Comparison of ENCODE assay signal across 24 mouse cellular contexts in the genomic region with DNA sequence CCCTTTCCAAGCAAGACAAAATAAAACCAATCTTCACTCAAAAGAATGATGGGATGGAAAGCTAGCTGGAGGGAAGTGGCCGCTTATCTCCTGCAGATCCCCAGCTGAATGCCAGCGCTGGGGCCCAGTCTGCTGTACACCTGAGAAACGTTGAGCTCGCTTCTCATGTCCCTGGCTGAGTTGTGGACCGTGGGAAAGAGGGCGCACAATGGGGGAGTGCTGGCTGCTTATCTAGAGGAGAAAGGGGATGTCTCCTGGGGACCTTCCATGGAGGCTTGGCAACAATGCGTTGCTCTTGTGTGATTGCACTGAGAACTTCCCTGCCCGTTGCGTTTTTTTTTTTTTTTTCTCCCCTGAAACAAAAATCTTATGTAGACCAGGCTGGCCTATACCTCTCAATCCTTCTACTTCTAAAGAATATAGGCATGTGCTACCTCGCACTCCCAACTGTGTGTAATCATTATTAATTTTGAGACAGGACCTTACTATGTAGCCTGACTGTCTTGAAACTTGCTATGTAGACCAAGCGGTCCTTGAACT. TPM values are rescaled to one million over a fixed set of nuclear protein-coding genes. Genes with fewer than 3 reads are reported as not detected.
DNase-seq lines count a peak whose midpoint lies in the region; ATAC-seq and TF ChIP-seq lines count a peak whose summit lies in the region.
"Had no signal": no experiment of that assay in that cellular context is flagged by ENCODE, and none has a peak within 500 bp of the region (broad histone marks: within the 10 kb centered on the region; RNA-seq: fewer than 3 reads in every experiment).

No protein-coding gene starts in this region.

- DNase-seq in liver, postnatal 0 days, result no peak
- no peak for DNase-seq in ES-E14 (ENCODE audit: low read depth, low spot score)
- DNase-seq in MEL (ENCODE audit: low read depth, low spot score), result peak; percentile 81
- peak; percentile 39 for DNase-seq in ZHBTc4 (ENCODE audit: low read depth, low spot score)
- no peak for DNase-seq in spleen, adult 12 weeks (ENCODE audit: low spot score)
- DNase-seq in retina, postnatal 1 day, result no peak
- DNase-seq in hindbrain, embryonic 11.5 days (ENCODE audit: low spot score), result no peak
- DNase-seq: adrenal gland, postnatal 10 days; adrenal gland, postnatal 36 days; cerebellum, adult 18-20 months; cerebellum, adult 9-10 months; cerebellum, postnatal 14 days; forebrain, postnatal 0 days; gastrocnemius, adult 2 months; gastrocnemius, postnatal 25 days; heart, adult 2 months had no signal

- H3K36me3 ChIP-seq in liver, embryonic 12.5 days, result peaks cover 81% of the 10 kb centered on the region
- H3K36me3 ChIP-seq in liver, postnatal 0 days (replicated peaks; ENCODE audit: insufficient read depth, low read length), result peaks cover 38% of the 10 kb centered on the region
- H3K36me3 ChIP-seq in ES-E14 (ENCODE audit: control insufficient read depth, insufficient read depth, low read length, poor library complexity, severe bottlenecking) (no peaks in the 10 kb centered on the region), MEL (ENCODE audit: control insufficient read depth in 1 of 2, insufficient read depth in 2 of 2, low read length in 2 of 2) (peaks cover 3 to 34% of the 10 kb centered on the region in 2 experiments; a peak in 3 of 4 replicates)
- H3K36me3 ChIP-seq in hindbrain, embryonic 11.5 days (ENCODE audit: control insufficient read depth, insufficient read depth, low read length), result no peaks in the 10 kb centered on the region
- H3K36me3 ChIP-seq: hindbrain, embryonic 13.5 days had no signal

- no peak for ATAC-seq in liver, embryonic 12.5 days
- ATAC-seq in liver, postnatal 0 days, result no peak
- no peak for ATAC-seq in hindbrain, embryonic 11.5 days (ENCODE audit: low FRiP score)
- ATAC-seq: activated CD4-positive, CD25-positive, alpha-beta regulatory T cell, adult 4 months; CD4-positive, CD25-positive, alpha-beta regulatory T cell, adult 4 months; forebrain, embryonic 14.5 days; forebrain, postnatal 0 days; Patski had no signal

- H3K27ac ChIP-seq in liver, embryonic 12.5 days, result 0 out of 2 replicates have a peak overlapping the region, but pooled peaks have one; percentile 1
- no peak overlapping the region for H3K27ac ChIP-seq in liver, postnatal 0 days (ENCODE audit: low read depth)
- H3K27ac ChIP-seq in ES-E14 (ENCODE audit: insufficient read depth, low read depth, low read length, poor library complexity, severe bottlenecking), result no peak overlapping the region
- peak overlapping the region; percentile 69 for H3K27ac ChIP-seq in MEL (ENCODE audit: control insufficient read depth, low read depth, low read length)
- H3K27ac ChIP-seq in hindbrain, embryonic 11.5 days (ENCODE audit: low read depth, low read length), result no peak overlapping the region
- H3K27ac ChIP-seq: gastrocnemius, adult 2 months; heart, adult 2 months; heart, embryonic 10.5 days; hindbrain, embryonic 13.5 days; intestine, embryonic 15.5 days had no signal

- no peak overlapping the region for H3K4me3 ChIP-seq in liver, embryonic 12.5 days
- no peak overlapping the region for H3K4me3 ChIP-seq in liver, postnatal 0 days (ENCODE audit: low read depth, low read length)
- H3K4me3 ChIP-seq in ES-E14 (ENCODE audit: insufficient read depth in 1 of 2, low read depth in 1 of 2, low read length in 2 of 2, poor library complexity in 1 of 2, severe bottlenecking in 1 of 2) (no peak overlapping the region), MEL (ENCODE audit: control insufficient read depth in 1 of 2, insufficient read depth in 1 of 2, low read depth in 2 of 2, low read length in 2 of 2) (peak overlapping the region in 1 of 2 experiments; percentile 18; a peak in 1 of 4 replicates)
- no peak overlapping the region for H3K4me3 ChIP-seq in hindbrain, embryonic 11.5 days (ENCODE audit: low read depth, low read length)
- H3K4me3 ChIP-seq: gastrocnemius, adult 2 months; heart, adult 2 months; heart, embryonic 10.5 days; hindbrain, embryonic 13.5 days; intestine, embryonic 15.5 days had no signal

- H3K4me2 ChIP-seq in liver, embryonic 12.5 days, result no peak overlapping the region
- no peak overlapping the region for H3K4me2 ChIP-seq in liver, postnatal 0 days (ENCODE audit: low read depth, low read length)
- H3K4me2 ChIP-seq in hindbrain, embryonic 11.5 days (replicated peaks; ENCODE audit: low read depth, low read length), result no peak overlapping the region
- H3K4me2 ChIP-seq: hindbrain, embryonic 13.5 days; intestine, embryonic 15.5 days had no signal

- H3K79me2 ChIP-seq in MEL (ENCODE audit: control insufficient read depth, insufficient read depth, low read length, poor library complexity), result no peaks in the 10 kb centered on the region

- in situ Hi-C loops in ES-E14 (cut with MboI; ENCODE audit: low sequenced_read_pairs in 2 of 2, unreplicated experiment in 2 of 2), result no loop called here

- TF ChIP-seq EP300 in liver, postnatal 0 days (IDR thresholded peaks at IDR 0.05; ENCODE audit: low read depth), result no peak
- TF ChIP-seq EP300 in MEL (IDR thresholded peaks at IDR 0.05; ENCODE audit: low read depth in 1 of 2, low read length in 2 of 2), result peak; percentile 22 to 37; a peak in 2 of 4 replicates

- TF ChIP-seq CTCF in liver, postnatal 0 days (IDR thresholded peaks at IDR 0.05; ENCODE audit: low read depth), result no peak
- no peak for TF ChIP-seq CTCF in MEL (IDR thresholded peaks at IDR 0.05 in 2 of 3, conservative IDR thresholded peaks at IDR 0.05 in 1 of 3; ENCODE audit: control insufficient read depth in 1 of 3, insufficient read depth in 1 of 3, low read depth in 2 of 3, low read length in 3 of 3, poor library complexity in 1 of 3, severe bottlenecking in 1 of 3)

- H3K9me3 ChIP-seq in liver, embryonic 12.5 days (replicated peaks), result no peaks in the 10 kb centered on the region
- no peaks in the 10 kb centered on the region for H3K9me3 ChIP-seq in liver, postnatal 0 days (ENCODE audit: low read length)
- H3K9me3 ChIP-seq in ES-E14 (ENCODE audit: control insufficient read depth, insufficient read depth, low read depth, low read length) (no peaks in the 10 kb centered on the region), MEL (replicated peaks; ENCODE audit: insufficient read depth, low read length) (no peaks in the 10 kb centered on the region)
- no peaks in the 10 kb centered on the region for H3K9me3 ChIP-seq in hindbrain, embryonic 11.5 days (ENCODE audit: control insufficient read depth, low read length)
- H3K9me3 ChIP-seq: heart, embryonic 10.5 days; hindbrain, embryonic 13.5 days; intestine, embryonic 15.5 days had no signal

- WGBS in liver, embryonic 12.5 days (ENCODE audit: insufficient replicate concordance), result 42% methylated on average over 11 of the region's 11 CpGs
- 60% methylated on average over 11 of the region's 11 CpGs for WGBS in liver, postnatal 0 days (ENCODE audit: insufficient replicate concordance)
- 73% methylated on average over 11 of the region's 11 CpGs for WGBS in hindbrain, embryonic 11.5 days

- H3K27me3 ChIP-seq in liver, embryonic 12.5 days (replicated peaks), result no peaks in the 10 kb centered on the region
- no peaks in the 10 kb centered on the region for H3K27me3 ChIP-seq in liver, postnatal 0 days (ENCODE audit: insufficient read depth, low read length)
- no peaks in the 10 kb centered on the region for H3K27me3 ChIP-seq in MEL (ENCODE audit: control insufficient read depth in 1 of 2, insufficient read depth in 2 of 2, low read length in 2 of 2)
- no peaks in the 10 kb centered on the region for H3K27me3 ChIP-seq in hindbrain, embryonic 11.5 days (ENCODE audit: control insufficient read depth, insufficient read depth, low read length)
- H3K27me3 ChIP-seq: hindbrain, embryonic 13.5 days; intestine, embryonic 15.5 days; Patski had no signal

- H3K4me1 ChIP-seq in liver, embryonic 12.5 days, result peaks cover 46% of the 10 kb centered on the region
- no peaks in the 10 kb centered on the region for H3K4me1 ChIP-seq in liver, postnatal 0 days (ENCODE audit: insufficient read depth)
- H3K4me1 ChIP-seq in ES-E14 (ENCODE audit: control insufficient read depth in 2 of 2, insufficient read depth in 2 of 2, low read length in 2 of 2, poor library complexity in 1 of 2) (peaks cover 0 to 5% of the 10 kb centered on the region in 2 experiments; a peak in 1 of 4 replicates), MEL (ENCODE audit: control insufficient read depth in 1 of 2, insufficient read depth in 2 of 2, low read length in 2 of 2) (peaks cover 14 to 39% of the 10 kb centered on the region in 2 experiments)
- H3K4me1 ChIP-seq in hindbrain, embryonic 11.5 days (replicated peaks; ENCODE audit: control insufficient read depth, insufficient read depth, low read length), result no peaks in the 10 kb centered on the region
- H3K4me1 ChIP-seq: hindbrain, embryonic 13.5 days; intestine, embryonic 15.5 days had no signal

- no peak overlapping the region for H3K9ac ChIP-seq in liver, embryonic 12.5 days
- H3K9ac ChIP-seq in liver, postnatal 0 days (replicated peaks), result no peak overlapping the region
- H3K9ac ChIP-seq in ES-E14 (ENCODE audit: insufficient read depth, low read depth, low read length, poor library complexity, severe bottlenecking), result no peak overlapping the region
- H3K9ac ChIP-seq in MEL (ENCODE audit: control insufficient read depth, low read depth, low read length, poor library complexity, severe bottlenecking), result peak overlapping the region; percentile 34
- H3K9ac ChIP-seq in hindbrain, embryonic 11.5 days (ENCODE audit: low read depth, low read length), result no peak overlapping the region
- H3K9ac ChIP-seq: forebrain, postnatal 0 days; hindbrain, embryonic 13.5 days; intestine, embryonic 15.5 days had no signal

- no peak for TF ChIP-seq RAD21 in MEL (IDR thresholded peaks at IDR 0.05; ENCODE audit: low read depth, low read length)

- TF ChIP-seq POLR2A in MEL (IDR thresholded peaks at IDR 0.05; ENCODE audit: control insufficient read depth in 1 of 2, insufficient read depth in 1 of 2, low read depth in 1 of 2, low read length in 2 of 2, poor library complexity in 1 of 2), result 0 out of 4 replicates have a peak, but pooled peaks of 1 of the 2 experiments have one; percentile 25

RNA-seq across cellular contexts. Expression of a gene that starts 28.4 kb away (rescaled TPM):
- 9.5 and 9.9 TPM in 2 replicates for polyA plus RNA-seq in liver, embryonic 12.5 days (2016; fragmentation: Nextera tagmentation; extraction: Ambion mirVana)
- polyA plus RNA-seq in liver, postnatal 0 days (2015; fragmentation: Nextera tagmentation; extraction: Ambion mirVana), result 10.9 and 14.1 TPM in 2 replicates
- total RNA-seq in ES-E14 (2012; rRNA removed) (10.7 and 15.4 TPM in 2 replicates), MEL (2012; rRNA removed) (7.7 and 12.0 TPM in 2 replicates)
- polyA plus RNA-seq in MEL (2012; ENCODE audit: insufficient read depth in 1 of 2, insufficient read length in 2 of 2, low read depth in 1 of 2, low replicate concordance in 2 of 2, missing spikeins in 1 of 2), result 10 to 100 TPM in 1 of 2 experiments, not detected in 1; 21.2 TPM
- polyA plus RNA-seq in hindbrain, embryonic 11.5 days (2014; fragmentation: Nextera tagmentation; extraction: Ambion mirVana), result 23.9 and 24.1 TPM in 2 replicates

RNA-seq across cellular contexts. Expression of a gene that starts 32.9 kb away (rescaled TPM):
- 2.2 and 2.3 TPM in 2 replicates for polyA plus RNA-seq in liver, embryonic 12.5 days (2016; fragmentation: Nextera tagmentation; extraction: Ambion mirVana)
- 2.4 and 2.5 TPM in 2 replicates for polyA plus RNA-seq in liver, postnatal 0 days (2015; fragmentation: Nextera tagmentation; extraction: Ambion mirVana)
- 0.16 and 0.22 TPM in 2 replicates for total RNA-seq in ES-E14 (2012; rRNA removed)
- 0.07 and 0.12 TPM in 2 replicates for total RNA-seq in MEL (2012; rRNA removed)
- under 1 TPM in 1 of 2 experiments, not detected in 1; 0.08 TPM for polyA plus RNA-seq in MEL (2012; ENCODE audit: insufficient read depth in 1 of 2, insufficient read length in 2 of 2, low read depth in 1 of 2, low replicate concordance in 2 of 2, missing spikeins in 1 of 2)
- polyA plus RNA-seq in hindbrain, embryonic 11.5 days (2014; fragmentation: Nextera tagmentation; extraction: Ambion mirVana), result 3.0 and 3.7 TPM in 2 replicates

RNA-seq across cellular contexts. Expression of a gene that starts 50.2 kb away (rescaled TPM):
- 7.1 and 8.4 TPM in 2 replicates for polyA plus RNA-seq in liver, embryonic 12.5 days (2016; fragmentation: Nextera tagmentation; extraction: Ambion mirVana)
- 4.6 and 4.8 TPM in 2 replicates for polyA plus RNA-seq in liver, postnatal 0 days (2015; fragmentation: Nextera tagmentation; extraction: Ambion mirVana)
- total RNA-seq in ES-E14 (2012; rRNA removed) (34.7 and 36.3 TPM in 2 replicates), MEL (2012; rRNA removed) (8.4 and 9.0 TPM in 2 replicates)
- polyA plus RNA-seq in MEL (2012; ENCODE audit: insufficient read depth in 1 of 2, insufficient read length in 2 of 2, low read depth in 1 of 2, low replicate concordance in 2 of 2, missing spikeins in 1 of 2), result 10 to 100 TPM in 1 of 2 experiments, not detected in 1; 11.7 TPM
- polyA plus RNA-seq in hindbrain, embryonic 11.5 days (2014; fragmentation: Nextera tagmentation; extraction: Ambion mirVana), result 27.7 and 29.4 TPM in 2 replicates

Comparison
In these comparisons a context has a peak if more than half of its experiments do, and no peak if none do; other contexts are left out.
1. H3K27ac ChIP-seq: peak in liver, embryonic 12.5 days (single experiment) and MEL (single experiment); none in liver, postnatal 0 days (single experiment), ES-E14 (single experiment) and hindbrain, embryonic 11.5 days (single experiment).
2. DNase-seq: peak in MEL (single experiment) and ZHBTc4 (single experiment); none in liver, postnatal 0 days (single experiment), ES-E14 (single experiment), spleen, adult 12 weeks (single experiment), retina, postnatal 1 day (single experiment) and hindbrain, embryonic 11.5 days (single experiment).